Mouse (Mus musculus): ENCODE data around the gene Pgp. TPM values are rescaled to one million over a fixed set of nuclear protein-coding genes. Genes with fewer than 3 reads are reported as not detected.

The Pgp gene
- polyA plus RNA-seq (2012; rRNA removed; ENCODE audit: low replicate concordance), result 39.2 and 51.2 TPM in 2 replicates

GRCm38 (mm10) chr17:24469910-24470602, at the start of gene Pgp, which contains the start of gene E4f1:
TSS of gene Pgp (plus strand) at chr17:24470392.
TSS of gene E4f1 (minus strand) at chr17:24470313.

DNA sequence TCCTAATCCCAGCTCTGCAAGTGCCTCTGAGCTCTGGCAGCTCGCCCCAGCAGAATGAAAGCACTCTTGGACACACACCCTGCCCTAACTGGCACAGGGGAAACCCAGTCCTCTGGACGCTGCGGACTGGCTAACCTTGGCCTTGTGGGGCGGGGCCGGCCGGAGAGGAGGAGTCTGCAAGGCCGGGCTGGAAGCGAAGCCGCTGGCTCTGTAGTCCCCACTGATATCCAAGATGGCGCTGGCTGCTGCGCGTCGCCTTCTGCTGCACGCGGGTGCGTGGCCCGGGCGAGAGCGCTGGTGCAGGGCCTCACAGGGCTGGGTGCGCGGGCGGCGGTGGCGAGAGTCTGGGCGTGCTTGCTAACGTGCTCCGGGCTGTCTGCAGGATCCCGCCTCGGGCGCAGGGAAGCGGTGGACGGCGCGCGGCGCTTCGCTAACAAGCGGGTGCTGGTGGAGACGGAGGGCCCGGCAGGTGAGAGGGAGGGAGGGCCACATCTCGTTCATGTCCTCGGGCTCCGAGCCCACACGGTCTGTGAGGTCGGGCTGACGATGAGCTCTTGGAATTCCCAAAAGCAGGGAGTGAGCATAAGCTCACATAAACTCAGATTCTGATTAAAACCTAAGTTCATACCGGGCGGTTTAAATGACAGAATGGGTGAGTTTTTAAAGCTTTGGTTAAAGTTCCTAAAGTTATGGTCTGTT, 43.6 kb upstream of the Pgp start, which contains the start of gene Eci1:
Eci1 (plus strand) TSS at position 171 of the 699 bp plus-strand sequence.

GRCm38 (mm10) chr17:24442632-24443155, 27.5 kb upstream of the Pgp start, which contains the start of gene Dnase1l2:
TSS of gene Dnase1l2 (minus strand) at chr17:24443105.

DNA sequence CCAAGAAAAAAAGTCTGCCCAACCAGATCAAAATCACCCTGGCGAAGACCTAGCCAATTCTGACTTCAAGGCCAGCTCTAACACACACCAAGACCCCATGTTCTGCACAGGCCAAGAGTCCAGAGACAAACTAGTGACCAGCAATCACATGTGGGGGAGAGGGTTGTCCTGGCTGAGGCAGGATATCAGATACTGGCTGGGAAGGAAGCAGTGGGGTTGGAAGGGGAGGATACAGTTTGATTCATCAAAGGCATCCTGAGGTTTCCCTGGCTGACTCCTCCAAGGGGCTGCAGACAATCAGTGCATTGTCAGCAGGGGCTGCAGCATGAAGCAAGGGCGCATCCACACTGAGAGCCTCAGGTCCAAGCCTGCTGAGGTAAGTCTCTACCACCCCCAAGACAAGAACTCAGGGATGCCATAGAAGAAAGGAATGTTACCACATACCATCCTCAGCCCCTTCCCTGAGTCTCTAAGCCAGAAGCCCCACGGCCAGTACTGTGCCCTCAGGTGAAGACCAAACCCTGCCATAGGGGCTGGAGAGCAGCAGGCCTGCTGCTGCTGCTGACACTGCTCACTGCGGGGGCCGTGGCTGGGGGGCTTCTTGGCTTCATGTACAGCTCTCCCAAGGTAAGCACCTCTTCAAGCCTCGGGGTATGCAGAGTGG, 3.6 kb downstream of the Pgp start, which contains the start of gene Bricd5:
Bricd5 (plus strand) TSS at position 273 of the 664 bp plus-strand sequence.

DNA sequence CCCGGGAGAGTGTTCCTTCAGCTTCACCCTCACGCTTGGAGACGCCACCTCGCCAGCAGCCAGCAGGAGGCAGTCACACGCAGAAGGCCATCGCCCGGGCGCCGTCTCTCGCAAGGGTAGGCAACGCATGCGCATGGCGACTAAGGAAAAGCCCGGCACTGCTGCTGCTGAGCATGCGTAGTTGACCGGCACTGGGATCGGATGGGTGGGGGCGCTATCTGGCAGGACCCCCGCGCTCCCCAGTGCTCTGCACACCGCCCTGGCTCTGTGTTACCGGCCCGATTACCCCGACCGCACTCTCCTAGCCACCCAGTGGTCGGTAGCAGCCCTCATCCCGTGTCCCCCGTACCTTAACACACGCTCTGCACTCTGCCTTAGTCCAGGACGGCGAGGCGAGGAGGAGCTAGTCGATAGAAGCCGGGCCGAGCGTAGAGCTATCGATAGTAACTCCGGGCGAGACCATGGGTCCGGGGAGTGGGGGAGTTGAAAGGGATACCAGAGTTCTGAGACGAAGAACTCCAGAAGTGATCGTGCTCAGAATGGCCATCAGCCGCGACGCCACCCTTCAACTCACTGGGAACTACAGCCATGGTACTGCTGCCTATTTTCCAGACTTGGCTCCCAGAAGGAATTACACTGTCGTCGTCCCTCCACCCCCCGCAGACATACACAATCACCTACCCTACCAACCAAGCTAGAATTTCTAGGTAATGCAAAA, 8.6 kb downstream of the Pgp start, which contains the start of gene Mlst8:
Mlst8 (minus strand) TSS at position 416 of the 718 bp plus-strand sequence.

GRCm38 (mm10) chr17:24488186-24488661, 18.0 kb downstream of the Pgp start, which contains the start of gene Caskin1:
TSS of gene Caskin1 (plus strand) at chr17:24488601.

Other genes with a start within 250 kb of the Pgp start
- gene Tedc2, start 249.5 kb upstream of the Pgp start, polyA plus RNA-seq (2012; rRNA removed; ENCODE audit: low replicate concordance), result 8.0 and 12.3 TPM in 2 replicates
- gene Ccnf, start 218.9 kb upstream of the Pgp start, polyA plus RNA-seq (2012; rRNA removed; ENCODE audit: low replicate concordance), result 1.4 and 8.8 TPM in 2 replicates
- gene Abca17, start 119.3 kb upstream of the Pgp start, polyA plus RNA-seq (2012; rRNA removed; ENCODE audit: low replicate concordance), result 0.05 TPM in 1 of 2 replicates, not detected in the other
- 39.5 and 58.9 TPM in 2 replicates for gene Abca3, start 118.4 kb upstream of the Pgp start, polyA plus RNA-seq (2012; rRNA removed; ENCODE audit: low replicate concordance)
- gene Rnps1, start 55.8 kb upstream of the Pgp start, polyA plus RNA-seq (2012; rRNA removed; ENCODE audit: low replicate concordance), result 66.9 and 162 TPM in 2 replicates
- 161 and 217 TPM in 2 replicates for gene Eci1, start 43.8 kb upstream of the Pgp start, polyA plus RNA-seq (2012; rRNA removed; ENCODE audit: low replicate concordance)
- 6.2 and 11.7 TPM in 2 replicates for gene Dnase1l2, start 27.3 kb upstream of the Pgp start, polyA plus RNA-seq (2012; rRNA removed; ENCODE audit: low replicate concordance)
- 74.7 and 92.1 TPM in 2 replicates for gene E4f1, start 79 bp upstream of the Pgp start, polyA plus RNA-seq (2012; rRNA removed; ENCODE audit: low replicate concordance)
- gene Bricd5, start 3.5 kb downstream of the Pgp start, polyA plus RNA-seq (2012; rRNA removed; ENCODE audit: low replicate concordance), result 0.13 and 0.39 TPM in 2 replicates
- 38.1 and 67.3 TPM in 2 replicates for gene Mlst8, start 8.7 kb downstream of the Pgp start, polyA plus RNA-seq (2012; rRNA removed; ENCODE audit: low replicate concordance)
- gene Caskin1, start 18.2 kb downstream of the Pgp start, polyA plus RNA-seq (2012; rRNA removed; ENCODE audit: low replicate concordance), result 0.37 and 3.5 TPM in 2 replicates
- gene Traf7, start 57.5 kb downstream of the Pgp start, polyA plus RNA-seq (2012; rRNA removed; ENCODE audit: low replicate concordance), result 182 and 282 TPM in 2 replicates
- gene Rab26, start 63.8 kb downstream of the Pgp start, polyA plus RNA-seq (2012; rRNA removed; ENCODE audit: low replicate concordance), result 0.34 and 0.81 TPM in 2 replicates
- 82.6 and 139 TPM in 2 replicates for gene Pkd1, start 79.4 kb downstream of the Pgp start, polyA plus RNA-seq (2012; rRNA removed; ENCODE audit: low replicate concordance)
- gene Tsc2, start 162.2 kb downstream of the Pgp start, polyA plus RNA-seq (2012; rRNA removed; ENCODE audit: low replicate concordance), result 180 and 186 TPM in 2 replicates
- gene Nthl1, start 162.3 kb downstream of the Pgp start, polyA plus RNA-seq (2012; rRNA removed; ENCODE audit: low replicate concordance), result 21.7 and 22.7 TPM in 2 replicates
- 159 and 182 TPM in 2 replicates for gene Slc9a3r2, start 179.9 kb downstream of the Pgp start, polyA plus RNA-seq (2012; rRNA removed; ENCODE audit: low replicate concordance)
- gene Npw, start 188.1 kb downstream of the Pgp start, polyA plus RNA-seq (2012; rRNA removed; ENCODE audit: low replicate concordance), result 0.75 and 0.93 TPM in 2 replicates
- gene Zfp598, start 199.3 kb downstream of the Pgp start, polyA plus RNA-seq (2012; rRNA removed; ENCODE audit: low replicate concordance), result 59.9 and 96.8 TPM in 2 replicates
- 0.24 and 0.55 TPM in 2 replicates for gene Syngr3, start 219.6 kb downstream of the Pgp start, polyA plus RNA-seq (2012; rRNA removed; ENCODE audit: low replicate concordance)
- 32.2 and 33.0 TPM in 2 replicates for gene Gfer, start 225.8 kb downstream of the Pgp start, polyA plus RNA-seq (2012; rRNA removed; ENCODE audit: low replicate concordance)
- 7.8 and 11.2 TPM in 2 replicates for gene Noxo1, start 225.8 kb downstream of the Pgp start, polyA plus RNA-seq (2012; rRNA removed; ENCODE audit: low replicate concordance)
- gene Tbl3, start 237.3 kb downstream of the Pgp start, polyA plus RNA-seq (2012; rRNA removed; ENCODE audit: low replicate concordance), result 62.3 and 93.0 TPM in 2 replicates
- 0.13 and 0.19 TPM in 2 replicates for gene Rnf151, start 247.7 kb downstream of the Pgp start, polyA plus RNA-seq (2012; rRNA removed; ENCODE audit: low replicate concordance)
- 1,499 and 4,382 TPM in 2 replicates for gene Rps2, start 247.7 kb downstream of the Pgp start, polyA plus RNA-seq (2012; rRNA removed; ENCODE audit: low replicate concordance)